Mouse (Mus musculus): ENCODE results near the gene Ppm1b.

Ppm1b gene

GRCm38 (mm10) chr17:85024237-85024636, 67.7 kb downstream of the Ppm1b start:
- no peak for DNase-seq (ENCODE audit: low spot score in 2 of 2)

- DNase-seq (ENCODE audit: low spot score in 2 of 2), result no peak
These were observed 68.6 kb downstream of the Ppm1b start for GRCm38 (mm10) chr17:85025151-85025550.

GRCm38 (mm10) chr17:85026436-85026835, 69.9 kb downstream of the Ppm1b start:
- DNase-seq (ENCODE audit: low spot score in 2 of 2), result no peak

GRCm38 (mm10) chr17:85027247-85027646, 70.7 kb downstream of the Ppm1b start:
- DNase-seq (ENCODE audit: low spot score in 2 of 2), result no peak

- no peak for DNase-seq (ENCODE audit: low spot score in 2 of 2)
These were observed 71.7 kb downstream of the Ppm1b start, which contains the start of gene Slc3a1 for GRCm38 (mm10) chr17:85028093-85028739. Gene Slc3a1 (plus strand): TSS chr17:85028376.

GRCm38 (mm10) chr17:85028797-85029196, 72.3 kb downstream of the Ppm1b start:
- DNase-seq (ENCODE audit: low spot score in 2 of 2), result no peak

- no peak for DNase-seq (ENCODE audit: low spot score in 2 of 2)
These were observed 74.1 kb downstream of the Ppm1b start for GRCm38 (mm10) chr17:85030651-85031050.

GRCm38 (mm10) chr17:85033087-85033486, 76.5 kb downstream of the Ppm1b start:
- DNase-seq (ENCODE audit: low spot score in 2 of 2), result no peak

GRCm38 (mm10) chr17:85034068-85034467, 77.5 kb downstream of the Ppm1b start:
- DNase-seq (ENCODE audit: low spot score in 2 of 2), result no peak

- no peak for DNase-seq (ENCODE audit: low spot score in 2 of 2)
These were observed 81.3 kb downstream of the Ppm1b start for GRCm38 (mm10) chr17:85037855-85038254.

- no peak for DNase-seq (ENCODE audit: low spot score in 2 of 2)
These were observed 81.8 kb downstream of the Ppm1b start for GRCm38 (mm10) chr17:85038311-85038710.

- no peak for DNase-seq (ENCODE audit: low spot score in 2 of 2)
These were observed 82.2 kb downstream of the Ppm1b start for GRCm38 (mm10) chr17:85038761-85039160.

- no peak for DNase-seq (ENCODE audit: low spot score in 2 of 2)
These were observed 84.4 kb downstream of the Ppm1b start for GRCm38 (mm10) chr17:85040913-85041312.

GRCm38 (mm10) chr17:85042419-85042818, 85.9 kb downstream of the Ppm1b start:
- no peak for DNase-seq (ENCODE audit: low spot score in 2 of 2)

GRCm38 (mm10) chr17:85043404-85043816, 86.9 kb downstream of the Ppm1b start:
- no peak for DNase-seq (ENCODE audit: low spot score in 2 of 2)

GRCm38 (mm10) chr17:85044466-85044865, 87.9 kb downstream of the Ppm1b start:
- DNase-seq (ENCODE audit: low spot score in 2 of 2), result no peak

GRCm38 (mm10) chr17:85045160-85045559, 88.6 kb downstream of the Ppm1b start:
- no peak for DNase-seq (ENCODE audit: low spot score in 2 of 2)

- DNase-seq (ENCODE audit: low spot score in 2 of 2), result no peak
These were observed 91.8 kb downstream of the Ppm1b start for GRCm38 (mm10) chr17:85048379-85048778.

- no peak for DNase-seq (ENCODE audit: low spot score in 2 of 2)
These were observed 101.7 kb downstream of the Ppm1b start for GRCm38 (mm10) chr17:85058276-85058675.

- DNase-seq (ENCODE audit: low spot score in 2 of 2), result no peak
These were observed 102.6 kb downstream of the Ppm1b start for GRCm38 (mm10) chr17:85059136-85059535.

- no peak for DNase-seq (ENCODE audit: low spot score in 2 of 2)
These were observed 107.0 kb downstream of the Ppm1b start for GRCm38 (mm10) chr17:85063560-85063959.

GRCm38 (mm10) chr17:85067331-85067730, 110.8 kb downstream of the Ppm1b start:
- no peak for DNase-seq (ENCODE audit: low spot score in 2 of 2)

- no peak for DNase-seq (ENCODE audit: low spot score in 2 of 2)
These were observed 114.1 kb downstream of the Ppm1b start for GRCm38 (mm10) chr17:85070658-85071057.

Data from heart, adult 9 months (tissue).